Mouse (Mus musculus): Measurements from ENCODE around the gene Mapkapk2. TPM values are rescaled to one million over a fixed set of nuclear protein-coding genes. Genes with fewer than 3 reads are reported as not detected.
"Not testable (repeated sequence)": the region's sequence is repeated elsewhere in the genome, so short reads cannot be mapped to it uniquely, and the experiment has no call there.

Mapkapk2 gene
- total RNA-seq, 2 experiments from 2014 or later, result 26.6 to 32.4 TPM

- DNase-seq, result no peak
These were observed 48.2 kb downstream of the Mapkapk2 start for GRCm38 (mm10) chr1:131049361-131049806.

- DNase-seq, result no peak
These were observed 48.7 kb downstream of the Mapkapk2 start for GRCm38 (mm10) chr1:131048946-131049345.

- DNase-seq, result no peak
These were observed 49.3 kb downstream of the Mapkapk2 start for GRCm38 (mm10) chr1:131048121-131048863.

DNA sequence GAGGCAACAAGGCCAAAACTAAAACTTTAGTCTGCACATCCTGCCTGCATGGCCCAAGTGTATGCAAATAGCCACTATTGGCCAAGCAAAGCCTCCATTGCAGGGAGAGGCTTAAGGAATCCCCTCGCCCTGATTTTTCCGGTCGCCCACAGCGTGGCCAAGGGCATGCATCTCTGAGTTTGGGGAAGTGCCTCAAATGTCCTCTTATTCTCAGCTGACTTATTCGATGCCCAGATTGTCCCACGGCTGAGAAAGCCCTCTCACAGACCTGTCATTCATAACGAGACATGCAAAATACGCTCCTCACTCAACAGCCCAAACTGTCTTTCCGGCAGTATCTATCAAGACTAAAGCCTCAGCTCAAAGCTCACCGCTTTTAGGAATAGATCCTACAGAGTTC, 51.0 kb downstream of the Mapkapk2 start:
- no peak for DNase-seq

DNA sequence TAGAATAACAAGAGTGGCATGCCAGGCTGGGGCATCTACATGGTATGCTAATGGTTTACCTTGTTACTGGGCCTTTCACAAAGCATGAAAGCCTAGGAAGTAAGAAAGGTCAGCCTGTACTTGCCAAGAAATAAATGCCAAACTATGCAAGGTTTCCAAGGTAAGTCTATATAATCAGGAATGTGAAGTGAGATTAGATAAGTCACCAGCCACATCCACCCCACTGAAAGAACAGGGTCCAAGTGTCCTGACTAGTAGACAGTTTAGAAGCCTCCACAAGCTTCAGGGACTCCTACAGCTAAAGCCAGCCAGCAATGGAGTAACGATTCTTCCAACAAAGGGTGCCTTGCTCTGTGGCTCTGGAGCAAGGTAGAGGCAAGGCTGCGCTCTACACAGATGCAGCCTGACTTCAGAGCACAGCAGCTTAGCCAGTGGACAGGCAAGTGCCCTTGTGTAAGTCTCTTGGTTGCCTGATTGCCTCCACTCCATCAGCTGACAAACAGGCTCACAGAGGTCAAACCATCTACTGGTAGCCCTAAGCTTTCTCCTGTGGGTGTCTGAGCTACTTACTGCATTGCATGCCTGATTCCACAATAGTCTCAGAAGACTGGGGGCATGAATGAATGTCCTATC, 51.8 kb downstream of the Mapkapk2 start:
- no peak for DNase-seq

DNA sequence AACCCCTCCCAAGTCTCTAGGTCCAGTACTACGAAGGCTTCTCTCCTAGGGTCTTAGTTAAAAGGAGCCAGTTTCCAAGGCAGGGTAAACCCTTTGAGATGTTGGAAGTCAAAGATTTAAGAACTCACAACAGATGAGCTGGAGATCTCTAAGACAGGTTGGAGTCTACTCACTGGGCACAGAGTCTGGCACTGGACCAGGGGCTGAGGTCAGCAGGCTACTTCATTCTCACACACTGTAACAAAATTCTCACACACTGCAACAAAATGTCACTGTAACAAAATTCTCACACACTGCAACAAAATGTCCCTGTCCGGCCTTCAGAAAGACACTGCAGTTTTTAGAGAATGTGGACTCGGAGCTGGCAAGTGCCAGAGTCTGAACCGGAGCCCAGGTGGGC, 54.0 kb downstream of the Mapkapk2 start:
- no peak for DNase-seq

DNA sequence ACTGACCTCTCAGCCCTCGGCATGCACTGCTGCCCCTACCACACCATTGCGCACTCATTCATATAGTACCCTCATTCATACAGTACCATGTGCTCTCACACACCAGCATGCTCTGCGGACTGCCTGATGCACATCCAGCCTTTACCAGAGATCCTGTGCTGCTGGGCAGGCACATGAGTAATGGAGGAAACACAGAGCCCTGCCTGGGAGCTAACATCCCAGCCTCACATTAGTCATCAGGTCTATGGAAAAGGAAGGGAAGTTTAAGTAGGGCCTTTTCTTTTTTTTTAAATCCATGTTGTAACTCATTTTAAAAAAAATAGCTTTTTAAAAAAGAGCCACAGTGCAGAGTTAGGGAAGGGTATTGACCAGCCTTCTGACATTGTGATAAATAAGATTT, 54.9 kb downstream of the Mapkapk2 start:
- no peak for DNase-seq

DNA sequence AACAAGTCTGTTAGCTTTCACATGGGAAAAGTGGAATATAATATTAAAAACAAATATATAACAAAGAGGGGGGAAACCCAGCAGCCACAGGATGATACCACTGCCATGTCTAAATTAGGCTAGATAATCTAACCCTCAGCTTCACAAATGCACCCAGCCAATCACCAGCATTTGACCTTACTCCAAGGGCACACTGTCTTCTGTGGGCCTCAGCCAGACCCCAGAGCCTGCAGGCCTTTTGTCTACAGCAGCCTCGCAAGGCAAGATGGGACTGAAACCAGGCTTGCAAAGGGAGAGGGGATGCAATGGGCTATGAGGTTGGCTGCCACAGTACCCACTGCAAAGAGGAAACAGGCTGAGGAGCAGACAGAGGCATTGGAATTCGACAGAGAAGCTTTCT, 55.4 kb downstream of the Mapkapk2 start:
- no peak for DNase-seq

GRCm38 (mm10) chr1:131039479-131039878, 58.1 kb downstream of the Mapkapk2 start:
- no peak for DNase-seq

GRCm38 (mm10) chr1:131038415-131039017, 59.1 kb downstream of the Mapkapk2 start:
- DNase-seq, result no peak

- no peak for DNase-seq
These were observed 59.6 kb downstream of the Mapkapk2 start for GRCm38 (mm10) chr1:131038001-131038400.

DNA sequence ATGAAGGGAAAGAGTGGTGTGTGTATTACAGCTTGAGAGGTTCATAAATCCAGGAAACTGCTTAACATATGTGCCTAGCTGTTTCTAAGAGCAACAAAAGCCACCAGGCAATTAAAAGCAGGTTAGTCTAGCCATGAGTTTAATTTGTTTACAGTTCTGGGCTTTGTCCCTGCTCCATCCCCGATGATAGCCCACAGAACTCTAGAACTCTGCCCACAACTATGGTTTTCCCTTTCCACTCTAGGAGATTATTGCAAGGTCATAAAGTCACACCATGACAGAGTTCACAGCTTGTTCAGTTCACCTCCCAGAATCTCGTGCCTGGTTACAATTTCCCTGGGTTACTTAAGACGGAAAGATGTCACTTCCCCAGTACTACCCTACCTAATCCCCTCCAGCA, 66.4 kb downstream of the Mapkapk2 start:
- no peak for DNase-seq

DNA sequence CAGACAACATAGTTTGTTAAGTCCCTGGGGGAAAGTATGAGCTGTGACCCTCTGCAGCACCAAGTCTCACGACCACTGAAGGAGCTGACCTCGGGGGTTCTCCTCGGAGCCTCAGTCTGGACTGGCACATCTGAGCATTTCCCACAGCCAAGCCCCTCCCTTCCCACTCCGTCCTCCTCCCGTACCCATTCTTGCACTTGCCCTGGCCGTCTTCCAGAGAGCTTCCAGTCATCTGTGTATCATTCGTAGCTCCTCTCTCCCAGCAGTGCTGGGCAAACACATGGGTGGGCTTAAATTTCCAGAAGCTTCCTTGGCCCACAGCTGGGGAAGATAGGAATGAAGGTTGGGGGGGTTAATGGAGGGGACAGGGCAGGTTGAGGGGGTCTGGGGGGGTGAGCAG, 67.4 kb downstream of the Mapkapk2 start:
- no peak for DNase-seq

DNA sequence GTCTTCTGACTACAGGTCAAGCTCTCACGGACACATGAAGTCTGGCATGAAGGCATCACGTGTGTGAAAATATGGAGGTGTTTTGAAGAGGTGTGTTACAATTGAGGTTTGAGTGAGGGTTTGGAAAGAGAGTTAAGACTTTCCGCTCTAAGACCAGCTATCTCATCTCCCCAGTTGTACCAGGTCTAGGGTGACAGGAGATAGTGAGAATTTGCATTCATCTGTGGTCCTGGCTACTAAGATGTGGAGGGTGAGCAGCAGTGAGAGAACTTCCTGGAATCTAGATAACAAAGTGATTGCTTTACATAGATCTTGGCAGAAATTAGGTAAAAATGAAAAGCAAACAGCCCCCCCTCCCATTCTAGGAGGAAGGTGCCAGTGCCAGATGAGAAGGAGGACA, 68.4 kb downstream of the Mapkapk2 start:
- no peak for DNase-seq

- DNase-seq, result no peak
These were observed 71.8 kb downstream of the Mapkapk2 start for GRCm38 (mm10) chr1:131025843-131026190.

- DNase-seq, result no peak
These were observed 72.5 kb downstream of the Mapkapk2 start for GRCm38 (mm10) chr1:131024900-131025842.

DNA sequence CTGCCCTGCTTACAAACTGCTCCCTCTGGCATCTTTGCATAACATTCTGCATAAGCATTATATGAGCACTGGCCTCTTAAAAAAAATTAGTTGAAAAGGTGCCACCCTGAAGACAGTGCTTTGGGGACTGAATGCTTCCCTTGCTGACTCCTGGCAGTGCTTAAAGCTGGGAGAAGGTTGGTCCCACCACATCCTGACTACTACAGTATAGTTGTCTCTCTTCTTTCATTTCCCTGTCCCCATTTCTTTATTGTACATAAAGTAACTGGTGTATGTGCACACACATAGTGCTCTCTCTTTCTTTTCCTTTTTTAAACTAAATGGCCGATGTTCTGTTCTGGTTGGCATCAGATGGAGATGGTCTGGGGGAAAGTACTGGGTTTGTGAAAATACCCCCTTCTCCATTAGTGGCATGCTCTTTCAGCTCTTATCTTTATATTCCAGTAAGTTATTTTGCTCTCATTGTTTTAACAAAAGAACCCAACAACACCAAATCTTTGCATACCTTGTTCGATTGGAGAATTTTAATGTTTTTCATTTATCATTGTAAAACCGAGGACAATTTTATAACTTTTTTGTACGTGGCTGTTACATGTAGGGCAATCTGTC, 74.3 kb downstream of the Mapkapk2 start:
- not testable (repeated sequence) for DNase-seq

DNA sequence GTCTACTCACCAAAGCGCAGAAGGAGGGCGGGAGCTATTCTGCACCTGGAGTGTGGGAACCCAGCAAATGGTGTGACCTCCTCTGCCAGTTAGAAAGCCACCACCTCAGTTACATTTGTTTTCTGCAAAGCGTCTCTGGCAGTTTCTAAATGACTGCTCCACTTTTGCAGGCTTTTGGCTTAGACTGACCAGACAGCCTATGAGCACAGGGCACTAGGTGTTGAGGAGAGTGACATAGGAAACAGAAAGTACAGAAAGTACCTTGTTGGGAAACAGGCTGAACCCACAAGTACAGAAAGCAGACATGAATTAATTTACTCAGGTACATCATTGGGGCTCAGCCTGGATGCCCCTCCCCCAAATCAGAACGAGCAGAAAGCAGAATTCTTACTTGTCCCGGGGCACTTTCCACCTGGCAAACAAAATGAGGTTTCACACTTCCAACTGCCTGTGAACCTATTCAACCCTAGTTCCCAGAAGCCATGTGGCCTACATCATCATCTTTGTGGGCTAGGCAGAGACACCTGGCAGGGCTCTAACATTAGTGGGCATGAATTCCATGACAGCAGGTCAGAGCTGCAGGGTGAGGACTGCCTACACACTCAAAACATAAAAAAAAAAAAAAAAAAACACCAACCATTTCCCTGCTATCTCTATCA, 74.9 kb downstream of the Mapkapk2 start:
- DNase-seq, result no peak

GRCm38 (mm10) chr1:131021900-131022590, 75.6 kb downstream of the Mapkapk2 start:
- DNase-seq, result no peak

GRCm38 (mm10) chr1:131021438-131021837, 76.2 kb downstream of the Mapkapk2 start:
- no peak for DNase-seq
